Comparison of ENCODE assay signal across 7 mouse cellular contexts in genomic region chr16:4077384-4078061, GRCm38 (mm10). TPM values are rescaled to one million over a fixed set of nuclear protein-coding genes. Genes with fewer than 3 reads are reported as not detected.
DNase-seq lines count a peak whose midpoint lies in the region; ATAC-seq lines count a peak whose summit lies in the region.

Gene Trap1, minus strand, starts transcription at chr16:4077827.

- peak; percentile 98 for DNase-seq in adrenal gland, postnatal 10 days
- DNase-seq in embryonic facial prominence, embryonic 10.5 days (ENCODE audit: low spot score) = peak; percentile 93
- peak; percentile 92 for DNase-seq in kidney, adult 11 months
- DNase-seq in limb, embryonic 10.5 days (ENCODE audit: low spot score) = peak; percentile 95
- peak; percentile 92 for DNase-seq in spleen, adult 12 weeks (ENCODE audit: low spot score)

- peak within 1 kb of the TSS; percentile 87 for H3K4me3 ChIP-seq in embryonic facial prominence, embryonic 10.5 days
- H3K4me3 ChIP-seq in limb, embryonic 10.5 days = peak within 1 kb of the TSS; percentile 75
- H3K4me3 ChIP-seq in midbrain, embryonic 13.5 days (replicated peaks) = peak within 1 kb of the TSS; percentile 92

- peaks cover 15% of the 10 kb centered on the region for H3K4me1 ChIP-seq in embryonic facial prominence, embryonic 10.5 days
- H3K4me1 ChIP-seq in limb, embryonic 10.5 days = peaks cover 11% of the 10 kb centered on the region
- H3K4me1 ChIP-seq in midbrain, embryonic 13.5 days (replicated peaks) = peaks cover 17% of the 10 kb centered on the region

- peak within 1 kb of the TSS; percentile 87 for H3K9ac ChIP-seq in midbrain, embryonic 13.5 days (replicated peaks)

- peaks cover 11% of the 10 kb centered on the region for H3K36me3 ChIP-seq in embryonic facial prominence, embryonic 10.5 days (replicated peaks)
- peaks cover 26% of the 10 kb centered on the region for H3K36me3 ChIP-seq in limb, embryonic 10.5 days
- peaks cover 10% of the 10 kb centered on the region for H3K36me3 ChIP-seq in midbrain, embryonic 13.5 days

- WGBS in embryonic facial prominence, embryonic 10.5 days = under 1% methylated on average over 58 of the region's 58 CpGs
- under 1% methylated on average over 58 of the region's 58 CpGs for WGBS in limb, embryonic 10.5 days
- WGBS in midbrain, embryonic 13.5 days = under 1% methylated on average over 58 of the region's 58 CpGs

- peak within 1 kb of the TSS; percentile 90 for H3K27ac ChIP-seq in embryonic facial prominence, embryonic 10.5 days (replicated peaks)
- peak within 1 kb of the TSS; percentile 84 for H3K27ac ChIP-seq in limb, embryonic 10.5 days
- peak within 1 kb of the TSS; percentile 82 for H3K27ac ChIP-seq in midbrain, embryonic 13.5 days

- ATAC-seq in granulocyte monocyte progenitor cell, adult 5-6 weeks (replicated peaks; ENCODE audit: poor library complexity, severe bottlenecking) = peak; percentile 78
- peak; percentile 97 for ATAC-seq in midbrain, embryonic 13.5 days

- H3K9me3 ChIP-seq in embryonic facial prominence, embryonic 10.5 days = no peaks in the 10 kb centered on the region
- H3K9me3 ChIP-seq in limb, embryonic 10.5 days (replicated peaks) = no peaks in the 10 kb centered on the region
- H3K9me3 ChIP-seq in midbrain, embryonic 13.5 days = no peaks in the 10 kb centered on the region

- H3K27me3 ChIP-seq in embryonic facial prominence, embryonic 10.5 days (replicated peaks; ENCODE audit: low read depth, poor library complexity, severe bottlenecking) = no peaks in the 10 kb centered on the region
- H3K27me3 ChIP-seq in limb, embryonic 10.5 days (ENCODE audit: low read depth, poor library complexity, severe bottlenecking) = no peaks in the 10 kb centered on the region
- H3K27me3 ChIP-seq in midbrain, embryonic 13.5 days = no peaks in the 10 kb centered on the region

- peak within 1 kb of the TSS; percentile 80 for H3K4me2 ChIP-seq in midbrain, embryonic 13.5 days (replicated peaks)

RNA-seq across cellular contexts. Expression of gene Trap1, which starts in this region (rescaled TPM):
- total RNA-seq in adrenal gland, postnatal 10 days (2021) = 100 to 1,000 TPM; 189 to 198 TPM
- 99.1 and 104 TPM in 2 replicates for polyA plus RNA-seq in embryonic facial prominence, embryonic 10.5 days (2016; fragmentation: Nextera tagmentation; extraction: Ambion mirVana)
- 121 and 126 TPM in 2 replicates for total RNA-seq in granulocyte monocyte progenitor cell, adult 5-6 weeks (2014; fragmentation: Nextera tagmentation)
- 149 and 178 TPM in 2 replicates for total RNA-seq in granulocyte monocyte progenitor cell, adult 5-6 weeks (2017)
- polyA plus RNA-seq in limb, embryonic 10.5 days (2016; fragmentation: Nextera tagmentation; extraction: Ambion mirVana) = 107 and 112 TPM in 2 replicates
- polyA plus RNA-seq in midbrain, embryonic 13.5 days (2015; fragmentation: Nextera tagmentation; extraction: Ambion mirVana) = 48.4 and 51.2 TPM in 2 replicates

Comparison
In these comparisons a context has a peak if more than half of its experiments do, and no peak if none do; other contexts are left out.
1. Peak in every context shown above with its lines: DNase-seq, ATAC-seq, H3K4me3 ChIP-seq and H3K27ac ChIP-seq.